Mouse (Mus musculus) neural tube, embryonic 11.5 days (tissue): Measurements from ENCODE around the gene Cabp4. TPM values are rescaled to one million over a fixed set of nuclear protein-coding genes. Genes with fewer than 3 reads are reported as not detected.
"Not testable (repeated sequence)": the region's sequence is repeated elsewhere in the genome, so short reads cannot be mapped to it uniquely, and the experiment has no call there.

Source experiments
- ATAC-seq: fragments of 200-750 bp; cut with Nextera tagmentation; 2 replicates; pipeline ENCODE4 v1.8.0; 2017; ENCODE audit warnings: moderate number of reproducible peaks, mild to moderate bottlenecking, moderate TSS enrichment, moderate library complexity; ENCODE audit not compliant: insufficient read depth, low FRiP score, low TSS enrichment
- DNase-seq: peaks from one replicate; pipeline ENCODE4 v3.0.0-alpha.2; 2015; ENCODE audit warnings: low spot score
- H3K27ac ChIP-seq: fragments of 300-500 bp; sonication (generic); 2 replicates; pipeline ENCODE4 v1.5.1; 2014; ENCODE audit warnings: low read depth, mild to moderate bottlenecking, low read length
- H3K27me3 ChIP-seq: fragments of 300-500 bp; sonication (generic); 2 replicates; pipeline ENCODE4 v1.6.1; 2014; ENCODE audit warnings: mild to moderate bottlenecking, low read length, mixed read lengths; ENCODE audit not compliant: control insufficient read depth, insufficient read depth
- H3K36me3 ChIP-seq: fragments of 300-500 bp; sonication (generic); 2 replicates; pipeline ENCODE4 v1.6.1; 2014; ENCODE audit warnings: mild to moderate bottlenecking, low read length, moderate library complexity, mixed read lengths; ENCODE audit not compliant: control insufficient read depth, insufficient read depth
- H3K4me1 ChIP-seq: fragments of 300-500 bp; sonication (generic); 2 replicates; pipeline ENCODE4 v1.6.1; 2014; ENCODE audit warnings: low read length, mixed read lengths; ENCODE audit not compliant: control insufficient read depth, insufficient read depth
- H3K4me2 ChIP-seq: fragments of 300-500 bp; sonication (generic); 2 replicates; pipeline ENCODE4 v1.6.1; 2014; ENCODE audit warnings: low read depth, mild to moderate bottlenecking, moderate library complexity
- H3K4me3 ChIP-seq: fragments of 300-500 bp; sonication (generic); 2 replicates; pipeline ENCODE4 v1.5.1; 2014; ENCODE audit warnings: low read depth, low read length
- H3K9ac ChIP-seq: fragments of 300-500 bp; sonication (generic); 2 replicates; pipeline ENCODE4 v1.6.1; 2014; ENCODE audit warnings: mild to moderate bottlenecking, low read length
- H3K9me3 ChIP-seq: fragments of 300-500 bp; sonication (generic); 2 replicates; pipeline ENCODE4 v1.6.1; 2016; ENCODE audit warnings: low read length; ENCODE audit not compliant: control insufficient read depth
- WGBS: fragments of 180-500 bp; shearing (Covaris S2); extraction: QIAGEN DNeasy Blood & Tissue Kit; methylation state at CpG from one replicate; pipeline ENCODE4 v1.1.7; 2014; 5-methylcytosine and 5-hydroxymethylcytosine counted together
- polyA plus RNA-seq: library from polyadenylated mRNA; unstranded; fragments of >200 nt; fragmentation: Nextera tagmentation; extraction: Ambion mirVana; gene quantifications from 2 replicates; pipeline ENCODE4 v1.2.1, GENCODE M21; 2014

Cabp4 gene
- polyA plus RNA-seq, 1 experiment from 2014 or later: not detected

GRCm38 (mm10) chr19:4135229-4135962 lies 8.4 kb downstream of the Cabp4 start:
- not testable (repeated sequence) for H3K9ac ChIP-seq, H3K27me3 ChIP-seq, ATAC-seq, H3K27ac ChIP-seq, H3K4me1 ChIP-seq, H3K4me3 ChIP-seq, H3K9me3 ChIP-seq, DNase-seq, H3K36me3 ChIP-seq, H3K4me2 ChIP-seq
- 79% methylated on average over 6 of the region's 6 CpGs for WGBS

GRCm38 (mm10) chr19:4134354-4134753 lies 9.5 kb downstream of the Cabp4 start:
- no peak overlapping the region for H3K4me2 ChIP-seq
- no peak for ATAC-seq
- H3K9me3 ChIP-seq: no peaks in the 10 kb centered on the region
- no peaks in the 10 kb centered on the region for H3K4me1 ChIP-seq
- no peaks in the 10 kb centered on the region for H3K36me3 ChIP-seq
- WGBS: 94% methylated on average over 4 of the region's 4 CpGs
- no peak overlapping the region for H3K4me3 ChIP-seq
- no peak for DNase-seq
- no peak overlapping the region for H3K9ac ChIP-seq
- H3K27me3 ChIP-seq: no peaks in the 10 kb centered on the region
- H3K27ac ChIP-seq: no peak overlapping the region

GRCm38 (mm10) chr19:4131768-4132167 lies 12.1 kb downstream of the Cabp4 start:
- Histone ChIP-seq H3K9ac (no peak overlapping the region), H3K4me1 (peaks cover 4% of the 10 kb centered on the region), H3K36me3 (no peaks in the 10 kb centered on the region), H3K4me2 (no peak overlapping the region), H3K4me3 (no peak overlapping the region), H3K27me3 (no peaks in the 10 kb centered on the region), H3K9me3 (no peaks in the 10 kb centered on the region), H3K27ac (no peak overlapping the region)
- ATAC-seq: no peak
- no peak for DNase-seq
- 95% methylated on average over 2 of the region's 2 CpGs for WGBS

GRCm38 (mm10) chr19:4131075-4131474 lies 12.8 kb downstream of the Cabp4 start:
- no peaks in the 10 kb centered on the region for H3K9me3 ChIP-seq
- no peak overlapping the region for H3K4me3 ChIP-seq
- no peak overlapping the region for H3K27ac ChIP-seq
- no peaks in the 10 kb centered on the region for H3K27me3 ChIP-seq
- H3K36me3 ChIP-seq: no peaks in the 10 kb centered on the region
- H3K9ac ChIP-seq: no peak overlapping the region
- H3K4me2 ChIP-seq: no peak overlapping the region
- WGBS: 91% methylated on average over 5 of the region's 5 CpGs
- ATAC-seq: no peak
- no peak for DNase-seq
- peaks cover 9% of the 10 kb centered on the region for H3K4me1 ChIP-seq

GRCm38 (mm10) chr19:4130106-4130505 lies 13.7 kb downstream of the Cabp4 start:
- no peak for ATAC-seq
- no peak overlapping the region for H3K4me3 ChIP-seq
- H3K36me3 ChIP-seq: no peaks in the 10 kb centered on the region
- no peak overlapping the region for H3K27ac ChIP-seq
- no peaks in the 10 kb centered on the region for H3K9me3 ChIP-seq
- no peak for DNase-seq
- H3K27me3 ChIP-seq: no peaks in the 10 kb centered on the region
- H3K9ac ChIP-seq: no peak overlapping the region
- WGBS: 92% methylated on average over 4 of the region's 4 CpGs
- H3K4me2 ChIP-seq: no peak overlapping the region
- H3K4me1 ChIP-seq: peaks cover 9% of the 10 kb centered on the region

GRCm38 (mm10) chr19:4129462-4129861 lies 14.4 kb downstream of the Cabp4 start:
- H3K9ac ChIP-seq: no peak overlapping the region
- H3K27ac ChIP-seq: no peak overlapping the region
- DNase-seq (no peak), ATAC-seq (no peak)
- H3K9me3 ChIP-seq: no peaks in the 10 kb centered on the region
- H3K27me3 ChIP-seq: no peaks in the 10 kb centered on the region
- H3K4me3 ChIP-seq: no peak overlapping the region
- WGBS: 90% methylated on average over 7 of the region's 7 CpGs
- H3K4me1 ChIP-seq: peaks cover 9% of the 10 kb centered on the region
- H3K36me3 ChIP-seq: no peaks in the 10 kb centered on the region
- H3K4me2 ChIP-seq: no peak overlapping the region

- peak overlapping the region; percentile 80 for H3K9ac ChIP-seq
- ATAC-seq (no peak), DNase-seq (no peak)
- H3K27ac ChIP-seq: no peak overlapping the region
- no peaks in the 10 kb centered on the region for H3K9me3 ChIP-seq
- H3K4me1 ChIP-seq: peaks cover 9% of the 10 kb centered on the region
- H3K27me3 ChIP-seq: no peaks in the 10 kb centered on the region
- no peaks in the 10 kb centered on the region for H3K36me3 ChIP-seq
- H3K4me2 ChIP-seq: peak overlapping the region; percentile 71
- WGBS: 71% methylated on average over 7 of the region's 7 CpGs
- H3K4me3 ChIP-seq: peak overlapping the region; percentile 75
Measured at GRCm38 (mm10) chr19:4126759-4127495, 16.9 kb downstream of the Cabp4 start.

GRCm38 (mm10) chr19:4125741-4126696 lies 17.8 kb downstream of the Cabp4 start, which contains the start of gene Aip:
Gene Aip, minus strand, starts transcription at chr19:4125858.
- Histone ChIP-seq H3K4me1 (peaks cover 9% of the 10 kb centered on the region), H3K4me2 (peak within 1 kb of the TSS; percentile 71), H3K27me3 (no peaks in the 10 kb centered on the region), H3K9me3 (no peaks in the 10 kb centered on the region), H3K4me3 (peak within 1 kb of the TSS; percentile 75), H3K36me3 (no peaks in the 10 kb centered on the region), H3K9ac (peak within 1 kb of the TSS; percentile 80), H3K27ac (0 out of 2 replicates have a peak within 1 kb of the TSS, but pooled peaks have one; percentile 35)
- DNase-seq (peak; percentile 97), ATAC-seq (peak; percentile 92)
- 1% methylated on average over 46 of the region's 64 CpGs for WGBS
